Mouse (Mus musculus): ENCODE measurements around the gene Asap2.

The Asap2 gene

GRCm38 (mm10) chr12:21315923-21316868 lies 325.9 kb downstream of the Asap2 start, which contains the start of gene Iah1:
Gene Iah1 (plus strand): TSS chr12:21316389.
- peak; percentile 82 for DNase-seq (ENCODE audit: low spot score)

- DNase-seq (ENCODE audit: low spot score) = peak; percentile 50
These were observed 326.6 kb downstream of the Asap2 start for GRCm38 (mm10) chr12:21316869-21317265.

- peak; percentile 60 for DNase-seq (ENCODE audit: low spot score)
These were observed 328.1 kb downstream of the Asap2 start for GRCm38 (mm10) chr12:21318143-21318895.
